Mouse (Mus musculus) intestine, embryonic 14.5 days (tissue): ENCODE results near the gene Mllt1. TPM values are rescaled to one million over a fixed set of nuclear protein-coding genes. Genes with fewer than 3 reads are reported as not detected.

ENCODE experiments used
- ATAC-seq: fragments of 200-750 bp; cut with Nextera tagmentation; replicated peaks from 2 replicates; pipeline ENCODE4 v1.8.0; 2017; ENCODE audit warnings: low read depth, moderate number of reproducible peaks, moderate TSS enrichment, moderate library complexity; ENCODE audit not compliant: low FRiP score, low TSS enrichment
- DNase-seq: peaks from one replicate; pipeline ENCODE4 v3.0.0-alpha.2; 2018; ENCODE audit warnings: low spot score
- H3K27ac ChIP-seq: fragments of 300-500 bp; sonication (generic); 2 replicates; pipeline ENCODE4 v1.5.1; 2014; ENCODE audit warnings: low read depth, mild to moderate bottlenecking, control low read depth
- H3K27me3 ChIP-seq: fragments of 300-500 bp; sonication (generic); replicated peaks from 2 replicates; pipeline ENCODE4 v1.6.1; 2014; ENCODE audit warnings: low read length, control low read depth; ENCODE audit not compliant: control insufficient read depth, insufficient read depth
- H3K36me3 ChIP-seq: fragments of 300-500 bp; sonication (generic); 2 replicates; pipeline ENCODE4 v1.6.1; 2014; ENCODE audit warnings: low read length, control low read depth; ENCODE audit not compliant: control insufficient read depth, insufficient read depth
- H3K4me1 ChIP-seq: fragments of 300-500 bp; sonication (generic); replicated peaks from 2 replicates; pipeline ENCODE4 v1.6.1; 2014; ENCODE audit warnings: low read length, control low read depth, mixed read lengths; ENCODE audit not compliant: control insufficient read depth, insufficient read depth
- H3K4me2 ChIP-seq: fragments of 300-500 bp; sonication (generic); 2 replicates; pipeline ENCODE4 v1.6.1; 2014; ENCODE audit warnings: low read length
- H3K4me3 ChIP-seq: fragments of 300-500 bp; sonication (generic); 2 replicates; pipeline ENCODE4 v1.5.1; 2014; ENCODE audit warnings: low read depth, low read length, control low read depth, mixed read lengths
- H3K9ac ChIP-seq: fragments of 300-500 bp; sonication (generic); 2 replicates; pipeline ENCODE4 v1.6.1; 2014; ENCODE audit warnings: mild to moderate bottlenecking, low read length
- H3K9me3 ChIP-seq: fragments of 300-500 bp; sonication (generic); 2 replicates; pipeline ENCODE4 v1.6.1; 2016; ENCODE audit warnings: low read length, control low read depth; ENCODE audit not compliant: control insufficient read depth
- WGBS: fragments of 180-500 bp; shearing (Covaris S2); extraction: QIAGEN DNeasy Blood & Tissue Kit; methylation state at CpG from one replicate; pipeline ENCODE4 v1.1.7; 2014; 5-methylcytosine and 5-hydroxymethylcytosine counted together
- polyA plus RNA-seq: library from polyadenylated mRNA; unstranded; fragments of >200 nt; fragmentation: Nextera tagmentation; extraction: Ambion mirVana; gene quantifications from 2 replicates; pipeline ENCODE4 v1.2.1, GENCODE M21; 2014

Gene Mllt1
- polyA plus RNA-seq, 1 experiment from 2014 or later: 30.4 TPM

DNA sequence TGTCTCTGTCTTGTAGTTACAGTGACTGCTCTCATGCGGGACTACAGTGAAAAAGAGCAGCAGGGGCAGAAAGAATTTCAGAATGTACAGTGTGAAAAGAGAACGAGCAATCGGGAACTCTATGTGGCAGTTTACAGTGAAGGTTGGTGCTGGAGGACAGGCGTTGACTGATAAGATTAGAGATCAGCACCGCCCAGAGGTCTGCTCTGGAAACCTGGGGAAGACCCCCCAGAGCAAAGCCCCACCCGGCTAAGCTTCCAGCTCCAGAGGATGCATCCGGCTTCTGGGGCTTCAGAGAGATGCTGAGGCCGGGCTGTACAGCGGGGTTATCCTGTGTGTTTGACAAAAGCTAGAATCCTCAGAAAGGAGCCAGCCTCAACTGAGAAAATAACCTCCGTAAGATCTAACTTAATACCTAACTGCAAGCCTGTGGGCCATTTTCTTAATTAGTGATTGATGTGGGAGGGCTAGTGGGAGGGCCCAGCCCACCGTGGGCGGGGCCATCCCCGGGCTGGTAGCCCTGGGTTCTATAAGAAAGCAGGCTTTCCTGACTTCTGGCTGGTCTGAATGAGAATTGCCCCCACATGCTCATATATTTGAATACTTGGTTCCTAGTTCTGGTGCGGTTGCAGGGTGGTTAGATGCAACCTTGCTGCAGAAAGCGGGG, 64.8 kb downstream of the Mllt1 start:
- Histone ChIP-seq H3K9ac (no peak overlapping the region), H3K4me2 (no peak overlapping the region), H3K4me1 (no peaks in the 10 kb centered on the region), H3K27me3 (no peaks in the 10 kb centered on the region), H3K4me3 (no peak overlapping the region), H3K27ac (no peak overlapping the region), H3K9me3 (0 out of 2 replicates have a peak, but pooled peaks cover 2% of the 10 kb centered on the region), H3K36me3 (no peaks in the 10 kb centered on the region)
- DNase-seq: no peak
- no peak for ATAC-seq
- 67% methylated on average over 15 of the region's 15 CpGs for WGBS

DNA sequence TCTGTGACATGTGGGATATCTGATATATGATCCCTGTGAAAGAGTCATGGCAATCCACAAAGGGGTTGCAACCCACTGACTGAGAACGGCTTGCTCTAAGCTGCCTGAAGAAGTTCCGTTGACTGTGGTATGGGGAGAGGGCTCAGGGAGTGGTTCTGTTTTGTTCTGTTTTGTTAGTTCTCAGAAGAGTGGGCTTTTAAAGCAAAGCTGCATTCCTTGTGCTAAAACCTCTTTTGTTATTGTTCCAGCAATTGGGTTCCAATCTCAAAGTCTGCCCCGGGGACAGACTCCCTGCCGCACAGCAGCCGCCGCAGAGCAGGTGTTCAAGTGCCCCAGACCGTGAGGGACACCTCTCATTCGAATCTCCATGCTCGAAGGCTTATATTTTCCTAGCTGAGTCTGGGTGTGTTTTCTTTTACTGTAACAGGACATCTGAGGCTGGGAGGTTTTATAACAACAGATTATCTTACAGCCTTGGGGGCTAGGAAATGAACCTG, 65.7 kb downstream of the Mllt1 start:
- no peak overlapping the region for H3K9ac ChIP-seq
- no peaks in the 10 kb centered on the region for H3K27me3 ChIP-seq
- DNase-seq: no peak
- no peaks in the 10 kb centered on the region for H3K36me3 ChIP-seq
- H3K4me3 ChIP-seq: no peak overlapping the region
- H3K4me1 ChIP-seq: no peaks in the 10 kb centered on the region
- WGBS: 88% methylated on average over 9 of the region's 9 CpGs
- no peak for ATAC-seq
- H3K9me3 ChIP-seq: 0 out of 2 replicates have a peak, but pooled peaks cover 2% of the 10 kb centered on the region
- H3K27ac ChIP-seq: no peak overlapping the region
- H3K4me2 ChIP-seq: no peak overlapping the region

DNA sequence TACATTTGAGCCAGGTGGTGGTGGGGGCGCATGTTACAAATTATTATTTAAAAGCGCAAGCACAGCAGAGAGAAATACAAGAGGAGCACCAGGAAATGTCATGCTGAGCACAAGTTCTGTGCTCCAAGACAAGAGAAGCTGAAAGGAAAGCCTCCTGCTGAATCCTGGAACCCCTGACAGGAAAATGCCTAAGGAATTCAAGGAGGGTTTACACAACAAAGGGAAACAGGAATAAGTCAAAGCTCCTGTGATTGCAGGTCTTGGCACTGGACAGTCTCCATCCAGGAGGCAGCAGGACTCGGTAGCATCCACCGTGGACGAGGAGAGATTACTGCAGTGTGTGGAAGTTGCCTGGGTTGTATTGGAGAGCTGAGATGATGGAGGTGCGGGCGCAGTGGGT, 69.1 kb downstream of the Mllt1 start:
- Histone ChIP-seq H3K27me3 (no peaks in the 10 kb centered on the region), H3K4me1 (no peaks in the 10 kb centered on the region; the same call in 1 of the 2 replicates), H3K36me3 (no peaks in the 10 kb centered on the region), H3K4me2 (no peak overlapping the region), H3K27ac (no peak overlapping the region), H3K9me3 (0 out of 2 replicates have a peak, but pooled peaks cover 2% of the 10 kb centered on the region), H3K9ac (no peak overlapping the region), H3K4me3 (no peak overlapping the region)
- 84% methylated on average over 7 of the region's 7 CpGs for WGBS
- no peak for DNase-seq
- ATAC-seq: no peak

DNA sequence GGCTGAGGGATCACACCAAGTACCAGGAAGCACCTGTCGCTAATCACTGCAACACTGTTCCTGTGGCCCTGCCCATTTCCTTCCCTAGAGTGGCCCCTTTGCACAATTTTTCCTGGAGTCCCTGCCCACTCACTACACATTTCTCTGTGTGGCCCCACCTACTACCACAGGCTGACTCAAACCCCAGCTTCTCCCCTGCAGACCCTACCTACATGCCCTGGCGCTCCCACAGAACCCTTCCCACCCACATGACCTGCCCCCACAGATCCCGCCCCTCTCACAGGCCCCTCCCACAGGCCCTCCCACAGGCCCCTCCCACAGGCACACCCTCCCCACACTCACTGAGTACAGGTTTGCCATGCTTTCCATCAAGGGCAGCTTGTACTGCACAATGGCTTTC, 74.0 kb downstream of the Mllt1 start:
- DNase-seq: no peak

DNA sequence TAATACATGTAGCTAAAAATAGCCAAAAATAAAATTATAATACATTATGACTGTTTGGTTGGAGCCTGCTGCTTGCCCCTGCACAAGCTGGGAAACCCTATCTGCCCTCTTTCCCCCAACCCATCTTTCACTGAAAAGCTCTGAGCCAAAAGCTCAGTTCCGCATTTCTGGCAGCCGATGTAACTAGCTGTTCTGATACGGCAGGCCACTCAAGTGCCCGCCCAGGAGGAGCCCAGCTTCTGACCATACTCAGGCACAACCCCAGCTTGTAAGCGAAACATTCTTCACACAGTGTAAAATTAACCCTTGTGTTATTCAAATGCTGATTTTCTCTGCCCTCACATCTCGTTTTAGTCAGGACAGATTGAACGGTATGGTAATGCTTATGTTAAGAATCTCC, 76.3 kb downstream of the Mllt1 start:
- H3K27ac ChIP-seq: no peak overlapping the region

More for the DNA sequence above, 74.0 kb downstream of the Mllt1 start:
- Histone ChIP-seq H3K4me1 (no peaks in the 10 kb centered on the region; the same call in 1 of the 2 replicates), H3K27ac (no peak overlapping the region), H3K9ac (no peak overlapping the region), H3K27me3 (no peaks in the 10 kb centered on the region), H3K36me3 (no peaks in the 10 kb centered on the region), H3K9me3 (no peaks in the 10 kb centered on the region), H3K4me3 (no peak overlapping the region), H3K4me2 (no peak overlapping the region)
- 58% methylated on average over 3 of the region's 3 CpGs for WGBS
- ATAC-seq: peak; percentile 41

DNA sequence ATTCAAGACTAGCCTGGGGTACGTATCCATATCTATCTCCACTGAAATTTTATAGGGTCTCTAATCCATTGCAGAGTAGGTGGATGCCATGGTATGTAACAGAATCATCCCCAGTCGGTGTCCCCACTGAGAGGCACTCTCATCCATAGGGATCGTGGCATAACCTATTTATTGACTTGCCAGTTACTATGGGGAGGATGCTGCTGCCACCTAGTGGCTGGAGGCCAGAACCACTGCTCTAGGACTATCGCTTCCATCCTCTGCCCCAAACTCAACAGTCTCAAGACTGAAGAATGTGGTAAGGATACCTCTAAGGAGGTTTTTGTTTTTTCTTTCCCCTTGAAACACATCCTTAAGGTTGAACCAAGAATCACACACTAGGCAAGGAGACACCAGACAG, 77.0 kb downstream of the Mllt1 start:
- whole genome bisulfite sequencing: 52% methylated on average over 4 of the region's 4 CpGs
- no peaks in the 10 kb centered on the region; the same call in 1 of the 2 replicates for H3K4me1 ChIP-seq
- H3K36me3 ChIP-seq: no peaks in the 10 kb centered on the region
- H3K4me3 ChIP-seq: no peak overlapping the region
- H3K27me3 ChIP-seq: no peaks in the 10 kb centered on the region
- DNase-seq (peak; percentile 74), ATAC-seq (no peak)
- H3K9ac ChIP-seq: no peak overlapping the region
- no peaks in the 10 kb centered on the region for H3K9me3 ChIP-seq
- H3K4me2 ChIP-seq: no peak overlapping the region
- peak overlapping the region; percentile 5; the same call in 1 of the 2 replicates for H3K27ac ChIP-seq

More for the DNA sequence above, 76.3 kb downstream of the Mllt1 start:
- no peaks in the 10 kb centered on the region for H3K27me3 ChIP-seq
- ATAC-seq (no peak), DNase-seq (no peak)
- no peak overlapping the region for H3K4me3 ChIP-seq
- H3K4me1 ChIP-seq: no peaks in the 10 kb centered on the region; the same call in 1 of the 2 replicates
- WGBS: 45% methylated on average over 7 of the region's 7 CpGs
- no peak overlapping the region for H3K9ac ChIP-seq
- no peaks in the 10 kb centered on the region for H3K9me3 ChIP-seq
- no peak overlapping the region for H3K4me2 ChIP-seq
- no peaks in the 10 kb centered on the region for H3K36me3 ChIP-seq

DNA sequence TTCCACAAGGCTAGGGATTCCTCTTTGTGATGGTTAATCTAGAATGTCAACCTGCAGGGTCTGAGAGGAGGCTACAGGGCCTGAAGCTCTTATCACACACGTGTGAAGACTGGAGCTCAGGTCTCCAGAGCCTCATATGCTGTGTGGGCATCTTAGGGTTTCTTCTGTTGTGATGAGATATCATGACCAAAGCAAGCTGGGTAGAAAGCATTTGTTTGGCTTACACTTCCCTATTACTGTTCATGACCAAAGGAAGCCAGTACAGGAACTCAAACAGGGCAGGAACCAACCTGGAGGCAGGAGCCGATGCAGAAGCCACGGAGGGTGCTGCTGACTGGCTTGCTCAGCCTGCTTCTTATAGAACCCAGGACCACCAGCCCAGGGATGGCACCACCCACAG, 79.8 kb downstream of the Mllt1 start:
- Histone ChIP-seq H3K4me3 (no peak overlapping the region), H3K4me2 (no peak overlapping the region), H3K9ac (no peak overlapping the region), H3K27ac (no peak overlapping the region), H3K27me3 (no peaks in the 10 kb centered on the region), H3K36me3 (no peaks in the 10 kb centered on the region), H3K4me1 (no peaks in the 10 kb centered on the region), H3K9me3 (no peaks in the 10 kb centered on the region)
- DNase-seq (no peak), ATAC-seq (no peak)
- 79% methylated on average over 3 of the region's 3 CpGs for WGBS

DNA sequence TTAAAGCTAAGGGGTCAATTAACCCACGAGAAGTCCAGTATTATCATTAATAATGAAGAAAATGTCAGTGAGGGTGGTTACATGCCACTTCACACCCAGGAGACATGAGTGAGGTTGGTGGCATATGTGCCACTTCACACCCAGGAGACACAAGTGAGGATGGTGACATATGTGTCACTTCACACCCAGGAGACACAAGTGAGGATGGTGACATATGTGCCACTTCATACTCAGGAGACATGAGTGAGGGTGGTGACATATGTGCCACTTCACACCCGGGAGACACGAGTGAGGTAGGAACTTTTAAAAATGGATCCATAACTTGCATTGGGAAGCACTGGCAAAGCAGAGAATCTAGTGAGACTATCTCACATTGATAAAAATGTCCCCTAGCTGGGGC, 84.0 kb downstream of the Mllt1 start:
- no peak for ATAC-seq
- Histone ChIP-seq H3K4me1 (no peaks in the 10 kb centered on the region), H3K9ac (no peak overlapping the region), H3K36me3 (no peaks in the 10 kb centered on the region), H3K27ac (no peak overlapping the region), H3K4me2 (no peak overlapping the region), H3K4me3 (no peak overlapping the region), H3K27me3 (no peaks in the 10 kb centered on the region), H3K9me3 (no peaks in the 10 kb centered on the region)
- WGBS: 68% methylated on average over 3 of the region's 3 CpGs
- no peak for DNase-seq

DNA sequence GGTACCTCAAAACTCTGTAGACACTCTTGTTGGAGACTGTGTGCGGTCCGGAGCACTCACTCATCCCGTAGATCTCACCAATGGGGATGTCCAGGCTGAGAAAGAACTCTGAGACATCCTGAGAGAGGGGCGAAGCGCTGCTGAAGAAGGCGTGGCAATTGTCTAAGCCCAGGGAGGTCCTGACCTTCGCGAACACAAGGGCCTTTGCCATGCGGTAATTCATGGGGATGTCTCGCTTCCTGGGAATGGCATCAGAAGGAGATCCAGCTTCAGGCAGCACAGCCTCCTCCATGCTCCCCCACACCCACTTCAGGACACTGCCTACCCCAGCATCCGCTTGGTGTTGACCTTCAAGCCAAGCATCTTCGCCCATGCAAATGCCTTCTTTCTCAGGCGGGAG, 85.5 kb downstream of the Mllt1 start:
- Histone ChIP-seq H3K9ac (no peak overlapping the region), H3K9me3 (no peaks in the 10 kb centered on the region), H3K27me3 (no peaks in the 10 kb centered on the region), H3K27ac (no peak overlapping the region), H3K4me3 (no peak overlapping the region), H3K4me1 (no peaks in the 10 kb centered on the region), H3K4me2 (no peak overlapping the region), H3K36me3 (no peaks in the 10 kb centered on the region)
- ATAC-seq: no peak
- 86% methylated on average over 13 of the region's 13 CpGs for WGBS
- DNase-seq: no peak
